ENCODE assay signal across 8 mouse cellular contexts in genomic region chr12:52504331-52505181, GRCm38 (mm10). TPM values are rescaled to one million over a fixed set of nuclear protein-coding genes. Genes with fewer than 3 reads are reported as not detected.
DNase-seq lines count a peak whose midpoint lies in the region; ATAC-seq and TF ChIP-seq lines count a peak whose summit lies in the region.

No protein-coding gene starts in this region.

- no peaks in the 10 kb centered on the region for H3K9me3 ChIP-seq in intestine, postnatal 0 days (ENCODE audit: control insufficient read depth)
- no peaks in the 10 kb centered on the region for H3K9me3 ChIP-seq in limb, embryonic 13.5 days
- no peaks in the 10 kb centered on the region for H3K9me3 ChIP-seq in midbrain, embryonic 13.5 days
- no peaks in the 10 kb centered on the region for H3K9me3 ChIP-seq in stomach, embryonic 15.5 days

- H3K4me3 ChIP-seq in intestine, postnatal 0 days (ENCODE audit: low read depth, low read length) = peak overlapping the region; percentile 98
- H3K4me3 ChIP-seq in limb, embryonic 13.5 days = peak overlapping the region; percentile 95
- peak overlapping the region; percentile 95 for H3K4me3 ChIP-seq in midbrain, embryonic 13.5 days (replicated peaks)
- H3K4me3 ChIP-seq in stomach, embryonic 15.5 days (replicated peaks) = peak overlapping the region; percentile 93

- peak overlapping the region; percentile 100 for H3K27ac ChIP-seq in intestine, postnatal 0 days (ENCODE audit: low read depth, low read length)
- H3K27ac ChIP-seq in limb, embryonic 13.5 days = peak overlapping the region; percentile 100
- H3K27ac ChIP-seq in midbrain, embryonic 13.5 days = peak overlapping the region; percentile 99
- H3K27ac ChIP-seq in stomach, embryonic 15.5 days = peak overlapping the region; percentile 99

- peak overlapping the region; percentile 78 for H3K4me2 ChIP-seq in intestine, postnatal 0 days (replicated peaks; ENCODE audit: low read depth)
- H3K4me2 ChIP-seq in limb, embryonic 13.5 days (replicated peaks) = peak overlapping the region; percentile 78
- H3K4me2 ChIP-seq in midbrain, embryonic 13.5 days (replicated peaks) = peak overlapping the region; percentile 79
- H3K4me2 ChIP-seq in stomach, embryonic 15.5 days = peak overlapping the region; percentile 58

- no peaks in the 10 kb centered on the region for H3K36me3 ChIP-seq in intestine, postnatal 0 days (ENCODE audit: control insufficient read depth, insufficient read depth)
- no peaks in the 10 kb centered on the region; the same call in 1 of the 2 replicates for H3K36me3 ChIP-seq in limb, embryonic 13.5 days
- H3K36me3 ChIP-seq in midbrain, embryonic 13.5 days = no peaks in the 10 kb centered on the region
- no peaks in the 10 kb centered on the region for H3K36me3 ChIP-seq in stomach, embryonic 15.5 days

- TF ChIP-seq CTCF in intestine, postnatal 0 days (IDR thresholded peaks at IDR 0.05; ENCODE audit: low read depth) = no peak

- ATAC-seq in intestine, postnatal 0 days = peak; percentile 1; the same call in 1 of the 2 replicates
- ATAC-seq in limb, embryonic 13.5 days (ENCODE audit: low FRiP score, low read depth) = peak; percentile 9
- peak; percentile 54 for ATAC-seq in midbrain, embryonic 13.5 days
- ATAC-seq in stomach, embryonic 15.5 days (ENCODE audit: insufficient read depth, low FRiP score, low read depth) = no peak

- WGBS in intestine, postnatal 0 days = under 1% methylated on average over 69 of the region's 78 CpGs
- under 1% methylated on average over 59 of the region's 78 CpGs for WGBS in limb, embryonic 13.5 days
- WGBS in midbrain, embryonic 13.5 days = under 1% methylated on average over 72 of the region's 78 CpGs
- under 1% methylated on average over 66 of the region's 78 CpGs for WGBS in stomach, embryonic 15.5 days

- H3K9ac ChIP-seq in intestine, postnatal 0 days (ENCODE audit: low read depth, low read length) = peak overlapping the region; percentile 99
- H3K9ac ChIP-seq in limb, embryonic 13.5 days = peak overlapping the region; percentile 99
- peak overlapping the region; percentile 97 for H3K9ac ChIP-seq in midbrain, embryonic 13.5 days (replicated peaks)
- peak overlapping the region; percentile 99 for H3K9ac ChIP-seq in stomach, embryonic 15.5 days

- H3K4me1 ChIP-seq in intestine, postnatal 0 days (replicated peaks; ENCODE audit: control insufficient read depth, insufficient read depth, low read length) = no peaks in the 10 kb centered on the region
- peaks cover 28% of the 10 kb centered on the region for H3K4me1 ChIP-seq in limb, embryonic 13.5 days
- peaks cover 26% of the 10 kb centered on the region for H3K4me1 ChIP-seq in midbrain, embryonic 13.5 days (replicated peaks)
- H3K4me1 ChIP-seq in stomach, embryonic 15.5 days = no peaks in the 10 kb centered on the region

- DNase-seq in right cerebral cortex, adult 18-20 months = peak; percentile 41
- DNase-seq in right cerebral cortex, postnatal 4 days = no peak
- DNase-seq in embryo, embryonic 11 days = peak; percentile 69
- DNase-seq in heart, adult 11 months = peak; percentile 97

- H3K27me3 ChIP-seq in intestine, postnatal 0 days (replicated peaks; ENCODE audit: control insufficient read depth, insufficient read depth, low read length) = no peaks in the 10 kb centered on the region
- H3K27me3 ChIP-seq in limb, embryonic 13.5 days = no peaks in the 10 kb centered on the region
- H3K27me3 ChIP-seq in midbrain, embryonic 13.5 days = no peaks in the 10 kb centered on the region
- H3K27me3 ChIP-seq in stomach, embryonic 15.5 days (replicated peaks) = no peaks in the 10 kb centered on the region

RNA-seq across cellular contexts. Expression of gene Arhgap5, which starts 0.8 kb away (rescaled TPM):
- 25.1 and 25.6 TPM in 2 replicates for polyA plus RNA-seq in intestine, postnatal 0 days (2015; fragmentation: Nextera tagmentation; extraction: Ambion mirVana)
- polyA plus RNA-seq in limb, embryonic 13.5 days (2015; fragmentation: Nextera tagmentation; extraction: Ambion mirVana) = 49.4 and 54.8 TPM in 2 replicates
- 38.0 and 38.3 TPM in 2 replicates for polyA plus RNA-seq in midbrain, embryonic 13.5 days (2015; fragmentation: Nextera tagmentation; extraction: Ambion mirVana)
- 40.0 and 41.7 TPM in 2 replicates for polyA plus RNA-seq in stomach, embryonic 15.5 days (2015; fragmentation: Nextera tagmentation; extraction: Ambion mirVana)
